Mouse (Mus musculus) embryo, embryonic 9.5 days (tissue): Measurements from ENCODE around the gene Dffb.
"Not testable (repeated sequence)": the region's sequence is repeated elsewhere in the genome, so short reads cannot be mapped to it uniquely, and the experiment has no call there.

Experiments
- DNase-seq: peaks from one replicate; pipeline ENCODE4 v3.0.0-alpha.2; 2017; ENCODE audit errors: extremely low spot score

Dffb gene

DNA sequence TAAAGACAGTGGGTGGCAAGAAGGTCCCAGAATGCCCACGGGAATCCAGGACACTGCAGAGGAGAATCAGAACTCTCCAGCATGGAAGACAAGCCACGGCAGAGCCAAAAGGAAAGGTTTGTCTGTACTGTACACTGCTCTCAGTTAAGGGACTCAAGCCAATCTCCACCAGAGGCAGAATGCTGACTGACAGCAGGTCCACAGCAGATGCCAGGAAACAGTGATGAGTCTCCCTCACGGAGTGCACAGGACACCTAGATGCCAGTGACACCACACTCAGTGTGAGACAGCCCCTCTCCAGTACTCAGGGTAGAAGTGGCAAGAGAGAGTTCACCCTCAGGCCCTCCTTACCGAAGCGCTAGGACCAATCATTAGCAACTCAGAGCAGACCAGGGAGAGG is 8.3 kb downstream of the Dffb start:
- no peak for DNase-seq

DNA sequence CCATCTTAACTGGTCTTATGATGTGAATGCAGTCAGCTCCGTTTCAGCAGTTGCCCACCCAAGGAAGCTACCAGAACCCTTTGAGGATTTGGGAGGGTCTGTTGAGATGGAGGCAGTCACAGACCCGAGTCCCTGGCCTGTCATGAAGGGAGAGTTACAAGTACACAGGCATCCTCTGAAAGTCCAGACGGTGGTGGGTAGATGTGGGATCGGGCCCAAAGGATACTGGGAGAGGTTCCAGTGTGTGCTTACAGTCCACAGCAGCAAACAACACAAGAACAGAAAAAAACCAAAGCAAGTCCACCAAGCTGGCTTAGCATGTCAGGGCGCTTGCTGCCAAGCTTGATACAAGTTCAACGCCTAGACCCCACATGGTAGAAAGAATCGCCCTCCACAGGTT is 12.3 kb downstream of the Dffb start:
- no peak for DNase-seq

DNA sequence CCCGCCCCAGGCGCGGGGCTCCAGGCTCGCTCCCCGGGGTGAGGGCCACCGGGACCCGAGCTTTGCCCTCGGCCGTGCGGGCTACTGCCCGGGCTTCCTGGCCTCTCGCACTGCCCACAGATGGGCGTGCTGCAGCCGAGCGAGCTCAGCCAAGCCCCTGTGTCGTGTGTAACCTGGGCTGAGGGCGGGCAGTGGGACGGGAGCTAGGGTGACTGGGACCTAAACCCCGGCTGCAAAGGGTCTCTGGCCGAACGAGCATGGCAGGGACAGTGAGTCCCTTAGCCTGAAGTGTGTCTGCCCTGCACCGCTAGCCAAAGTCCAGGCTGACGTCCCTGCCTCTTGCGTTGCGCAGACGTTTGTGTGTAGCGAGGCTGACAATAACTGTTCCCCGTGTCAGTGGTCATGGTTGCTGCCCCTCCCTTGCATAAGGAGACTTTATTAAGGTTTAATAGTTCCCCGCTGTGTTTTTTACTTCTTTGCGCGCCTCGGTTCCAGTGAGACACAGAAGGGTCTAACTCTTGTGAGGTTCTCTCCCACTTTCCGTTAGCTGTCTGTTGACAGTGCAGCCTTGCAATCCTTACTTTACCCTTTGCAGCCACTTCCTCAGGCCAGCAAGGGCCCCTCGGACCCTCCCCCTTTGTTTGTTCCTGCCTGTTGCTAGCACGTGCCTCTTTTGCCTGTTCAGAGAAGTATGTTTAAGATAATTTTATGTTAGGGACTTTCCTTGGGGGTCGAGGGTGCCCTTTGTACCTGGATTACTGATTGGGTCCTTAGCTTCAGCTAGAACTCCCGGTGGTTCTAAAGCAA is 17.3 kb downstream of the Dffb start:
- peak; percentile 69 for DNase-seq

DNA sequence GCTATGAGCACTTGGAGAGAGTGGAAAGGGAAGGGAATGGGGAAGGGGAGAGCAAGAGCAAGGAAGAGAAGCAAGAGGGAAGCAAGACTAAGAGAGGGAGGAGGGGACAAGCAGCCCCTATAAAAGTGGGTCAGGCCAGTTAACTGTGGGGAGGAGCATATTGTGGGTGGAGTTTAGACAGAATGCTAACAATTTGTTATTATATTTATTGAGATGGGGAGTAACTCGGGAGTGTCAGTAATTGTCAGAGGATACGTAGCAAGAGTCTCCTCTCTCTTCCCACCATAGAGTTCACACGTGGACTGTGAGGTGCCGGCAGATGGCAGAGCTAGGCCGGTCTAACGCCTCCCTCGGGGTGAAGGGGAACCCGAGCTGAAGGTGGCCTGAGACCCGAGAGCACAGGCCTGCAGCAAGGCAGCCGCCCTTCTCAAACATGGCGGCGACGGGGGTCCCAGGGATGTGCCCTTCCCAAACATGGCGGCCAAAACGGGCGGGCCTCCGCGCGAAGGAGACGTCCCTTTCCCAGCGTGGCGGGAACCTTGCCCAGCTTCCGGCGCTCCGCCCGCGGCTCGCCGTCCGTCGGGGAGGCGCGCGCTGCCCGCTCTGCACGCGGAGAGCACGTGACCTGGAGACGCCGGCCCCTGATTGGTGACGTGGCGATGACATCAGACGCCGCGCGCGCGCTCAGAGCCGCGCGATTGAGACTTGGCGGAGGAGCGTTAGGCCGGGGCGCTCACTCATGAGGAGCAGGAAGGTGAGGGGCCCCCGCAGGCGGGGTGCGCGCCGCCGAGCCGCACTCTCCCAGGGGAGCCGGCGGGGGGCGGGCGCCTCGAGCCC is 18.1 kb downstream of the Dffb start, which contains the start of gene A430005L14Rik:
Gene A430005L14Rik (plus strand): TSS at position 669 of the 837 bp plus-strand sequence.
- DNase-seq = peak; percentile 97

DNA sequence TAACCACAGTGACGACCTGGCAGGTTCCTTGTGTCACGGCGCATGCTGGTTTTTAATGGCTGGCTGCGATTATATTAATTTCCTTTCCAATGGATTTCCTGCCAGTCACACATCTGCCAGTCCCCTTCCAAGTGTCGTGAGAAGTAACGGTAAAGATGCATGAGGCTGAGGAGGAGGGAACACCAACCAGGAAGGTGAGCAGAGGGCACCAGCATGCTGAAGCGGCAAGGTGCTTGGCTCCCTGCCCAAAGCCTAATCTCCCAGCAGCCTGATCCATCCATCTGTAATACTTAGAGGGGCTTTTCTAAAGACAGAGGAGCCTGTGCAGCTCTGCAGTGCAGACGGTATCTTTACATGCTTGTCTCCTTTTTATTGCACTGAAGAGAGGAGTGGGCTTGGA is 19.3 kb downstream of the Dffb start:
- DNase-seq = no peak

DNA sequence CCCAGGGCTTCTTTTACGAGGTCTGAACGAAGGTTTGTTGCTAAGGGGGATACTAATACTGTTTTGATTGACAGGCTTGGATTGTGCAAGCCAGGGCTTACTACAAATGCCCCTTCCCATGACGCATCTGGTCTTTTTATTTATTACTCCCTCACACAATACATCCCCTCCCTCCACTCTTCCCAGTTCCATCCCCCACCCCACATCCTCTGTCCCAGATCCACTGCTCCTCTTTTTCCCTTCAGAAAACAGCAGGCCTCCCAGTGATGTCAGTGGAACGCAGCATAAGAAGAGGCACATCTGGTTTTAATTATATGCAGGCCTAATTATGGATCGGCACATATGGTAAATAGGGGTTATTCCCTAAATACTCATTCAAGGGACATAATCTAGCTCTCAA is 23.2 kb downstream of the Dffb start:
- DNase-seq = no peak

DNA sequence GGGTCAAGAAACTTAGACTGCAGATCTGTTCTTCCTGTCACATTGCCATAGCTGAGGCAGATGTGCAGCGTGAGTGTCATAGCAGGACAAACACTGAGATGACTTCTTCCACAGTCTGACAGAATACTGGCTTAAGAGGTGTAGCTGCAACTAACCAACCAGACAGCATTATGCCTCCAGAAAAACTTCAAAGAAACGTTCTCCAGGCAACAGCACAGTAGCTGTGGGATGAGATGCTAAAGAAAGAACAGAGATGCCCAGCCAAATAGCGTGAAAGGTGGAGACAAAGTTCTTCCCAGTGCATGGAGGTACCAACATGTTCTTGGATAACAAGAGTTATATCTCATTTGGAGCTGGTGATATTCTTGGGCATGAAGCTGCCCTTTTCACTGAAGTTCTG is 23.8 kb downstream of the Dffb start:
- DNase-seq = no peak

DNA sequence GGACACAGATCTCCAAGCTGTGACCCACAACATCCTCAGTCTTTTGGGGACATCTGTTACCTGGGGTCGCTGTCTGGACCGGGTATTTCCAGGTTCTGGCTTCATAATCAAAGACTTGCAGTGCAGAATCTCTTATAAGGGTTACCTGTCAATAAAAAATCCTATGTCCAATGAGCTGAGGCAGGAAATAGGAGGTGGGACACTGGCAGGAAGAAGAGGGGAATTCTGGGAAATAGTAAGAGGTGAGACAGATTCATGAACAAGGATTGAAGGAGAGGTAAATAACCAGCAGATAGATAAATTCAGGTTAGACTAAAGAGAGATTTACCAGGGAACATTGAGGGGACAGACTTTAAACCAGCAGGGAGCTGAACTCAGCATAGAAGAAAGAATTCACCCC is 24.6 kb downstream of the Dffb start:
- DNase-seq = no peak

DNA sequence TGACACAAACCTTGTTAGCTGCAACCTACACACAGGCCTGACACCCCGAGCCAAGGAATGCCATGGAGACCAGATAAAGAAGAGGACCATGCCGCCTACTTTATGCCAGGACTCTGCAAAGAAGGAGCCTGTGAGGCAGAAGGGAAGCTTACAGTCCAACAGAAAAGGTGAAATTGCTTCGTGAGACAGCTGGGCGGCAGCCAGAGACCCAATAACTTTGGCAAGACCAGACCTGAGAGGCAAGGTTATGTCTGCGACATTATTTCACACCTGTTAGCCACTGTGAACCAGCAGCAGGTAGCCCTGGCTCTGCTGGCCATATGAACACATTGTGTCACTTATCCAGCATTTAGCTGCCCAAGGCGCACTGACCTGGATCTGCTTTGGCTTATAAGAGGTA is 29.2 kb downstream of the Dffb start:
- DNase-seq = no peak

DNA sequence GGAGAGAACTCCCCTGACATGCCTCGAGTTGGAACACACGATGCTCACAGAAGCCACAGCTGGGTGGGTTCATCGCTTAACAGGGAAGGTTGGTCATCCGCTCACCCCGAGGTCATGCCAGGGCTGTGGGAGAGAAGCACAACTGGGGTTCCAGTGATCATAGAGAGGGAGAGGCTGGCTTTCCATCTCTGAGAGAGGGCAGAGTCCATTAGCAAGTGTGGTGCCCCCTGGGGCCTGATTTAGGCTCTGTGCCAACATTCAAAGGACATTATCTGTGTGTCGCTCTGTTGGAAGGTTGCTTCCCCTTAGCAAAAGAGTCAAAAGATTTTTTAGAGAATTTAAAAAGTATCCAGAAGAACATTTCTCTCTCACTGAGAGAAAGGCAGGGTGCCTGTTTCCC is 30.7 kb downstream of the Dffb start:
- no peak for DNase-seq

DNA sequence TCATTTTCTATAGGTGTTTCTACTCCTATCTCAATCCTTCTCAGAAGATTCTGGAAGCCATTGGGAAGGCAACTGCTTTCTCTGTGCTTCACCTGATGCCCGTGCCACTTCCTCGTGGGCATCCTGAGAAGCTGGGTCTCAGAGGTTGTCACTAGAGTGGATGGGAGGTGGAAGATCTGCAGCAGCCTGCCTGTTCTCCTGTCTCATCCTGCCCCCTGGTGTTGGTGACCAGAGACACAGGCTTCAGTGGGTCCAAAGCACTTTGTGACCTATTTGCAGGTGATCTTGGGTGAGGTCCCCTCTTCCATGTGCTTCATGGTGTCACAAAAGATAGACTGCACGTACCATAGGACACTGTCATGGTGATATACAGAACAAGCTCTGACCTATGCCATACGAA is 31.7 kb downstream of the Dffb start:
- peak; percentile 31 for DNase-seq

DNA sequence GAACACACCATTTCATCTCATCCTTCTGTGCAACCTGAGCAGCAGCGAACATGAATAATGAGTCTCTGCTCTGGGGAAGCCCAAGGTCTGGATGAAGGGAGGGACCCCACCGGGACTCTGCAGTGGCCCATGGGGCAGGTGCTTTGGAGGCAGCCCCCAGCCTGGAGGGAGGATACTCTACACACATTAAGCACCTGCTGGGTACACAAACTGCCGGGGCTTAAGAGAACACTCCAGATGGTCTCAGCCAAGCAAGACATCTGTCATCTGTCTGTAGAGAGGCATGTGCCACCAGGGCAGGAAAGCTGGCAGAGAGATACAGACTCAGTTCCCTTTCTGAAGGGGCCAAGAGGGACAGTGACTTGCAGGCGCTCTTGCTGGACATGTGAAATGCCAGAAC is 45.0 kb downstream of the Dffb start:
- no peak for DNase-seq

DNA sequence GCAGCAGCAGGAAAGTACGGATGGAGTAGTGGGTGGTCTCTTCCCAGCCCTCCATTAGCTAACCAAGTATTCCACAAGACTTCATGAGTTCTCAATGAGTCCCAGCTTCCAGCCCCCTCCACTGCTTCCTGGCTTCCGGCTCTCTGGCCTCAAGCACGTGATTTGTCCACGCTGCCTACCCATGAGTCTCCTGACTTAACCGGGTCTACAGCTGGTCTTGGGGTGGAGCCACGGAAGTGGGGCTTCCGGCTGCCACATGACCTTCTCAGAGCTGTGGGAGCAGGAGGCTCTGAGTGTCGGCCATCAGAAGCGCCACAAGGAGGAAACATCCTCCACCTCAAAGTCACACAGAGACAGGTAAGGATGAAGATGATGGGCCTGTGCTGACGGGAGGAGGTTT is 45.5 kb downstream of the Dffb start:
- no peak for DNase-seq

DNA sequence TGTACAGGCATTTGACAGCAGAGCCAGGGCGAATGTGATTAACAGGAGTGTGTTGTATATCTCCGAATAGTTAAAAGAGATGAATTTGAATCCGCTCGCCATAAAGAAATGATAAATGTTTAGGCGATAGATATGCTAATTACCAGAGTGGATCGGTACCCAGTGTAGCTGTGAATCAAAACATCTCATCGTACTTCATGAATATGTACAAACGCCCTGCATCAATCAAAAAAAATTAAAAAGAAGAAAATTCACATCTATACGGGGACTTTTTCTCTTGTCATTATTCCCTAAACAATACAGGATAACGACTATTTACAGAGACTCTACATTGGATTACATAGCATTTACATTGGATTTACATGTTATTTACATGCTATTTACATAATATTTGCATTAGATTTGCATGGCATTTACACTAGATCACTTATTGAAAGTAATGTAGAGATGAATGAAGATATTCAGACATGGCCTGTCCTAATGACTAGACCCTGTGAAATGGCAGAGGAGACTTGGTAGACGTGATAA is 46.1 kb downstream of the Dffb start:
- no peak for DNase-seq

DNA sequence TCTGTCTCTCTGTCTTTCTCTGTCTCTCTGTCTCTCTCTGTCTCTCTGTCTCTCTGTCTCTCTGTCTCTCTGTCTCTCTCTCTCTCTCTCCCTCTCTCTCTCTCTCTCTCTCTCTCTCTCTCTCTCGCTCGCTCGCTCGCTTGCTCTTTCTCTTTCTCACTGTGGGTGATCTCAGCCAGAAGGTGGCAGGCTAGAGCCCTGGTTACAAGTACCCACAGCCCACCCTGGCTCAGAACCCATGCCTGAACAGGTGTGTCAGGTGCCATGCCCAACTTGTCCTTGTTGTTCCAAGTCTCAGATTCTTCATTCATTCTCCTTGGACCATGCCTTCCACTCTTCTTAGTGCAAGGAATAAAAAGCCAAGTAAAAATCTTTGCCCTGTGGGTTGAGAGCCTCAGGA is 52.8 kb downstream of the Dffb start:
- not testable (repeated sequence) for DNase-seq

DNA sequence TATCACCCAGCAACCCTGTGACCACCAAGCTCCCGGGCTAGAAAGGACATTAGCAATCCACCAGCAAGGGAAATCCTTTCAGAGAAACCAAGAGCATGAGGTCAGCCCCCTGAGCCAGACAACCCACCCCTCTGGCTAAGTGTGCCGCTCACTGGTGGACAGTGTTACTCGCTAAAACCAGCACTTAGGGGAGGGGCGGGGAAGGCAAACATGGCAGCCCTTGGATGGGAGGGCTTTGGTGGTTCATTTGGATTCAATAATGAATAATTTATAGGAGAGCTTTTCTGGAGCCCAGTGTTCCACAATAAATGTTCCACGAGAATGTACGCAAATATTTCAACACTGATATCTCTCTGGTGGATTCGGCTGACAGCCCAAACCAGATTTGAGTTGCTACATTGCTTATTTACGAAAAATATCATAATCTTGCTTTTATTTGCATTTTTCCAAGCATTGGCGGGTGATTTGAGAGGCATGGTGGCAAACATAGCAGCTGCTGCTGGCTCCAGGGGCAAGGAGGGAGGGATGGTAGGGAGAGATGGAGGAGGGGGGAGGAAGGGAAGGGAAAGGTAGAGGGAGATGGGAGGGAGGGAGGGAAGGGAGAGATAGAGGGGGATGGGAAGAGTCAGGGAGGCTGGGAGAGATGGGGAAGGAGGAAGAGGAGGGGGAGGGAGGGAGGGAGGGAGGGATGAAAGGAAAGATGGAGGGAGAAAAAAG is 54.3 kb downstream of the Dffb start:
- no peak for DNase-seq

DNA sequence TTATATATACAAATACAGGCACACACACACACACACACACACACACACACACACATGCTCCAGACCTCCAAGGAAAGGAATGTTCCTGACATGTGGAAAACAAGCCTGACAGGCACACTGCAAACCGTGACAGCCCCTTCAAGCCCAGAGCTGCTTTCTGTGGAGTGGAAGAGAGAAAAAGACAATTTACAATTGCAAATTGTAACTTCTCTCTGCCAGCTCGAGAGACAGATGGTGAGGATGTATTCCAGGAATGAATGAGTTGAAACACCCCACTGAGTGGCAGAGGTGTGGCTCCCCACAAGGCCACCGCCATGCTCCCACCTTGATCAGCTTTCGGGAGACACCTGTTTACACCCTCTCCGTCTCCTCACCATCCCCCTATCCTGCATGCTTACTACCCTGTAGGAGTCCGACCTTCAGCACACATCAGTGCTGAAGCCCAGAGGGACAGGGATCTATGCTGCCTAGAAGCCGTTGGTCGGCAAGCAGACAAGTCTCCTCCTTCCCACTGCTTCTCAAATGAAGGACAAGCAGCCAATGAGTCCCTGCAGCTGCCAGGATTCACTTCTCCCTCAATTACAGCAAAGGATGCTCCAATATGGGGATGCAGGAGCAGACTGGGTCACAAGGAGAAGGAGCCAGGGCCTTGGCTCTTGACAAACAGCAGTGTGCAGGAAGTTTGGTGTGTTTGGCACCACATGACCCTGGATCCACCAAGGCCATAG is 57.0 kb downstream of the Dffb start:
- DNase-seq = no peak
